Mouse (Mus musculus) hindlimb bud, embryonic 11.5 days (tissue): Measurements from ENCODE around the gene Cryzl1.
"Not testable (repeated sequence)": the region's sequence is repeated elsewhere in the genome, so short reads cannot be mapped to it uniquely, and the experiment has no call there.

Source experiments
- DNase-seq: peaks from one replicate; pipeline ENCODE4 v3.0.0-alpha.2; 2012; ENCODE audit warnings: low read depth, low spot score; ENCODE audit errors: extremely low spot score

Cryzl1 gene

GRCm38 (mm10) chr16:91645995-91646602, 82.7 kb downstream of the Cryzl1 start:
- peak; percentile 8 for DNase-seq

GRCm38 (mm10) chr16:91645420-91645819, 83.4 kb downstream of the Cryzl1 start:
- not testable (repeated sequence) for DNase-seq

- DNase-seq, result no peak
Observed at GRCm38 (mm10) chr16:91644901-91645300, 83.9 kb downstream of the Cryzl1 start.

- no peak for DNase-seq
Observed at GRCm38 (mm10) chr16:91640171-91640570, 88.6 kb downstream of the Cryzl1 start.

GRCm38 (mm10) chr16:91639636-91640035, 89.1 kb downstream of the Cryzl1 start:
- no peak for DNase-seq
